Mouse (Mus musculus) stomach, postnatal 0 days (tissue): ENCODE measurements around the gene Fcgr3. TPM values are rescaled to one million over a fixed set of nuclear protein-coding genes. Genes with fewer than 3 reads are reported as not detected.
A peak's percentile ranks its signal among the peaks of the same experiment; 100 is the strongest.

Experiments used
- ATAC-seq: fragments of 200-750 bp; cut with Nextera tagmentation; 2 replicates; pipeline ENCODE4 v1.8.0; 2017; ENCODE audit not compliant: low FRiP score, low TSS enrichment
- DNase-seq: peaks from one replicate; pipeline ENCODE4 v3.0.0-alpha.2; 2016; ENCODE audit warnings: low spot score
- H3K27ac ChIP-seq: fragments of 300-500 bp; sonication (generic); replicated peaks from 2 replicates; pipeline ENCODE4 v1.5.1; 2014; ENCODE audit warnings: mild to moderate bottlenecking, control low read depth
- H3K27me3 ChIP-seq: fragments of 300-500 bp; sonication (generic); 2 replicates; pipeline ENCODE4 v1.6.1; 2014; ENCODE audit warnings: low read length; ENCODE audit not compliant: control insufficient read depth, insufficient read depth
- H3K36me3 ChIP-seq: fragments of 300-500 bp; sonication (generic); 2 replicates; pipeline ENCODE4 v1.6.1; 2014; ENCODE audit warnings: low read length, mixed read lengths; ENCODE audit not compliant: control insufficient read depth, insufficient read depth
- H3K4me1 ChIP-seq: fragments of 300-500 bp; sonication (generic); replicated peaks from 2 replicates; pipeline ENCODE4 v1.6.1; 2014; ENCODE audit warnings: antibody characterized with exemption; ENCODE audit not compliant: control insufficient read depth, insufficient read depth
- H3K4me2 ChIP-seq: fragments of 300-500 bp; sonication (generic); replicated peaks from 2 replicates; pipeline ENCODE4 v1.6.1; 2014; ENCODE audit warnings: low read depth, mild to moderate bottlenecking, control low read depth, moderate library complexity
- H3K4me3 ChIP-seq: fragments of 300-500 bp; sonication (generic); 2 replicates; pipeline ENCODE4 v1.5.1; 2014; ENCODE audit warnings: low read depth, low read length, control low read depth
- H3K9ac ChIP-seq: fragments of 300-500 bp; sonication (generic); 2 replicates; pipeline ENCODE4 v1.6.1; 2014; ENCODE audit warnings: mild to moderate bottlenecking, low read length, control low read depth, mixed read lengths
- H3K9me3 ChIP-seq: fragments of 300-500 bp; sonication (generic); 2 replicates; pipeline ENCODE4 v1.6.1; 2016; ENCODE audit warnings: low read length; ENCODE audit not compliant: control insufficient read depth
- CTCF ChIP-seq: IDR thresholded peaks from 2 replicates; pipeline ENCODE4 v1.5.1; 2016; ENCODE audit warnings: antibody characterized with exemption, low read depth, mild to moderate bottlenecking, moderate library complexity
- EP300 ChIP-seq: optimal IDR thresholded peaks from 2 replicates; pipeline ENCODE3; 2016; ENCODE audit warnings: antibody characterized with exemption
- WGBS: fragments of 180-500 bp; shearing (Covaris S2); extraction: QIAGEN DNeasy Blood & Tissue Kit; methylation state at CpG from one replicate; pipeline ENCODE4 v1.1.7; 2014; 5-methylcytosine and 5-hydroxymethylcytosine counted together
- polyA plus RNA-seq: library from polyadenylated mRNA; unstranded; fragments of >200 nt; fragmentation: Nextera tagmentation; extraction: Ambion mirVana; gene quantifications from 2 replicates; pipeline ENCODE4 v1.2.1, GENCODE M21; 2015

The Fcgr3 gene
- polyA plus RNA-seq, 1 experiment from 2014 or later = 17.9 TPM

DNA sequence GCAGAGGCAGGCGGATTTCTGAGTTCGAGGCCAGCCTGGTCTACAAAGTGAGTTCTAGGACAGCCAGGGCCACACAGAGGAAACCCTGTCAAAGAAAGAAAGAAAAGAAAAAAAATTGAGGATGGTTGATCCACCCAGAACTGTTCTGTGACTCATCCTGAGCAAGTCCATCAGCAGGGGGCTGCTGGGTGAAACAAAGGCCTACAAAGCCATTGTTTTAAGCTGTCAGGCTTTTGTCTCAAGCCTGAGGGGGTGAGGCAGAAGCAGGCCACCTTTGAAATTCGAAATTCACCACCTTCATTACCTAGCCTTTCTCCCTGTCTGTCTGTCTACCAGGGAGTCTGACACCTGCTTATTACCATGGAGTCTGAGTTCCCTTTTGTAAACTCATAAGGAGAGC, 18.2 kb downstream of the Fcgr3 start:
- no peak overlapping the region for H3K27ac ChIP-seq
- no peaks in the 10 kb centered on the region for H3K4me1 ChIP-seq
- H3K4me2 ChIP-seq = no peak overlapping the region
- ATAC-seq (no peak), DNase-seq (no peak)
- no peak overlapping the region for H3K4me3 ChIP-seq
- H3K27me3 ChIP-seq = no peaks in the 10 kb centered on the region
- H3K9ac ChIP-seq = no peak overlapping the region
- WGBS = 79% methylated on average over 3 of the region's 3 CpGs
- H3K9me3 ChIP-seq = no peaks in the 10 kb centered on the region
- no peaks in the 10 kb centered on the region for H3K36me3 ChIP-seq
- no peak for TF ChIP-seq CTCF
- no peak for TF ChIP-seq EP300

DNA sequence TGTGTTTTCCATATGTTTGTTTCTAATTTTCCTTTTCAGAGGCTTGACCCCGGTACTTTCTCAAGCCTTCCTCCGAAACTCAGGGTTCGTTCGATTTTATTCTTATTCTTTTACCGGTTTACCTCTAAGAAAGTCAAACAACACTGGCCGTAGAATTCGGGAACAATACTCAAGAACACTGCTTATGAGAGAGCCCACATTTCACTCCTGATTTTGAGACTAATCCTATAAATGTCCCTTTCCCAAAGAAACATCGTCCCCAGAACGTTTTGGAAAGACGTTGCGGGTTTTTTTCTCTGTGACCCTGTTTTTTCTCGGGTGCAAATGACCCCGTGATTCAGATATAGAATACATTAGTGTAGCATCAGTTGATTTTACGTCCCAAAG, 19.7 kb downstream of the Fcgr3 start:
- WGBS = 7% methylated on average over 14 of the region's 14 CpGs
- no peak overlapping the region for H3K9ac ChIP-seq
- DNase-seq = no peak
- no peaks in the 10 kb centered on the region for H3K36me3 ChIP-seq
- ATAC-seq = no peak
- H3K9me3 ChIP-seq = no peaks in the 10 kb centered on the region
- H3K27ac ChIP-seq = no peak overlapping the region; the same call in 1 of the 2 replicates
- H3K4me2 ChIP-seq = peak overlapping the region; percentile 51
- H3K4me3 ChIP-seq = peak overlapping the region; percentile 66
- TF ChIP-seq CTCF (no peak), EP300 (no peak)
- no peaks in the 10 kb centered on the region for H3K4me1 ChIP-seq
- no peaks in the 10 kb centered on the region for H3K27me3 ChIP-seq

DNA sequence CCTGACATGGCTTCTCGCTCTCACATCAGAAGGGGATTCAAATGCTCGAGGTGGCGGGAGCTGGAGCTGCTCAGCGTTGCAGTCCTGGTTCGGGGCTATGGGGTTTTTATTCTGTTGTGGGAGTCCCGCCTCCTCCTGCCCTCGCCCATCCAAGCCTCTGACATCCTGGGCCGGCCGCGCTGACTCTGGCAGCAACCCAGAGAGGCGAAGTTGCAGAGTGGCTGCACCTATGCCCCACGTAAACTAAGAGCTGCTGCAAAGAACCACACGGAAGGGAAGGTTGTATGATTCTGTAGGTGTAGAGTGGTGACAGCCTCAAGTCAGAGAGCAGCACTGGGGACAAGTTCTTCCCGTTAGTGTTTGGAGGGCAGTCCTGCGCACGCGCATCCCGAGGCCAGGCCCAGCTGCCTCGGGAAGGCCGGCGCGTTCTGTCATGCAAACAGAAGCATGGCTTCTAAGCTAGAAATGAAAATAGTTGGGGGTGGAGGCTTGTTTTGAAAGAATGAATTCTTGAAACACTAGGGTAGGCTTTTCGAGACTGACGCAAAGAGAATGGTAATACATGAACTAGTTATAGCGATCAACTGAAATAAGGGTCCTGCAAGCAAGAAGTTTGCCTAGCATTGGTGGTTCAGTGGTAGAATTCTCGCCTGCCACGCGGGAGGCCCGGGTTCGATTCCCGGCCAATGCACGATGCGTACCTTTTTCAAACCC, 20.2 kb downstream of the Fcgr3 start:
- H3K27ac ChIP-seq = peak overlapping the region; percentile 83

DNA sequence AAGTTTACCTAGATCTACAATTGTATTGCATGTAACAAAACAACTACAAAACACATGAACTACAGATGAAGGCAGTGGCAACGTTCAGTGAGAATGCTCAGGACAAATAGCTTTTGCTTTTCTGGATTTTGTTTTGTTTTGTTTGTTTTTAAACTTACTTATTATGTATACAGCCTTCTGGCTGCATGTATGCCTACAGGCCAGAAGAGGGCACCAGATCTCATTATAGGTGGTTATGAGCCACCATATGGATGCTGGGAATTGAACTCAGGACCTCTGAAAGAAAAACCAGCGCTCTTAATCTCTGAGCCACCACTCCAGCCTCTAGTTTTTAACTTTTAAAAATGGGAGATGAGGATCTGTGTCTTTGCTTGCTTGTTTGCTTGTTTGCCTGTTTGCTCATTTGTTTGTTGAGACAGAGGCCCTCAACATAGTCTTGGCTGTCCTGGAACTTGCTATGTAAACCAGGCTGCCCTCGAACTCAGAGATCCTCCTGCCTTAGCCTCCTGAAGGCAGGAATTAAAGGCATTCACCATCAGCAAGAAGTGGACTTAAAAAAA, 21.1 kb downstream of the Fcgr3 start:
- Histone ChIP-seq H3K36me3 (no peaks in the 10 kb centered on the region), H3K27ac (no peak overlapping the region; the same call in 1 of the 2 replicates), H3K4me3 (peak overlapping the region; percentile 66), H3K4me2 (peak overlapping the region; percentile 51), H3K4me1 (no peaks in the 10 kb centered on the region), H3K9me3 (no peaks in the 10 kb centered on the region), H3K9ac (no peak overlapping the region), H3K27me3 (no peaks in the 10 kb centered on the region)
- no peak for DNase-seq
- WGBS = 58% methylated on average over 3 of the region's 3 CpGs
- ATAC-seq = no peak
- TF ChIP-seq EP300 = no peak
- TF ChIP-seq CTCF = peak; percentile 45

More for the DNA sequence above, 20.2 kb downstream of the Fcgr3 start:
- peak; percentile 89 for DNase-seq
- Histone ChIP-seq H3K9me3 (no peaks in the 10 kb centered on the region), H3K27me3 (no peaks in the 10 kb centered on the region), H3K4me3 (peak overlapping the region; percentile 66), H3K4me2 (peak overlapping the region; percentile 51), H3K9ac (peak overlapping the region; percentile 45), H3K36me3 (no peaks in the 10 kb centered on the region), H3K4me1 (no peaks in the 10 kb centered on the region)
- no peak for TF ChIP-seq EP300
- WGBS = under 1% methylated on average over 33 of the region's 33 CpGs
- peak; percentile 93 for ATAC-seq

DNA sequence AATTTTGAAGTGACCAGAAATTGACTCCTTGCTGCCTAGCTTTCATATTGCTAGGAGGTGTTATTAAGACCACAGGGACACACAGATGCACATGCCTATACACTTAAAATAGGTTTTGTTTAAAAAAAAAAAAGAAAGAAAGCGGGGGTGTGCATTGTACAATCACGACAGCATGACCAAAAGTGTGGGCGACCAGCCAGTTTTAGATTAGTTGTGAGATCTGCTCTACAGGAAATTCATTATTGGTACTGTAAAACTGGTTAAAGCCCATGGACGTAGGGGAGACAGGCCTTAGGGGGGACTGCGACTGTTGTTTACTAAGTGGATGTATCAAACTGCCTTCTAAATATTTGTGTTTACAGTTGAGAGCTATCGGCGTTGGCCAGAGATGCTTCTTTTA, 24.9 kb downstream of the Fcgr3 start:
- Histone ChIP-seq H3K4me3 (no peak overlapping the region), H3K4me2 (no peak overlapping the region), H3K9me3 (no peaks in the 10 kb centered on the region), H3K4me1 (no peaks in the 10 kb centered on the region), H3K27ac (no peak overlapping the region), H3K36me3 (no peaks in the 10 kb centered on the region), H3K9ac (no peak overlapping the region), H3K27me3 (no peaks in the 10 kb centered on the region)
- ATAC-seq = no peak
- TF ChIP-seq CTCF = no peak
- TF ChIP-seq EP300 = no peak
- 70% methylated on average over 7 of the region's 7 CpGs for WGBS
- DNase-seq = no peak

DNA sequence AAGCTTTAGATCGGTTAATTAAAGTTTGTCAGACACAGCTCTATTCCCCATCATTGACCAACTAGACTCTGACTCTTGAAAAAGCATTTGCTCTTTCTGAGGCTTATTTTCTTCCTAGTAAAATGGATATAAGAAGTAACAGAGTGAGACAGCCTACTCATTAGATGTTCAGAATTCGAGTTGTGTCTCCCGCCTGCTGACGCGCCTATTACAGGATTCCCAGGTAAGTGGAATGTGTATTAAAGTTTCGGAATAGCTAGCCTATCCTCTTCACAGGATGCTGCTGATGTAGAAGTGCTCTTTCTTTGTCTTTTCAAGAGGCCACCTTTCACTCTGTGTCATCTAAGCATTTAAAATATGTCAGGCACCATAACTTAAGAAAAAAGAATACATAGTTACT, 25.6 kb downstream of the Fcgr3 start:
- Histone ChIP-seq H3K4me1 (no peaks in the 10 kb centered on the region), H3K4me2 (no peak overlapping the region), H3K9me3 (no peaks in the 10 kb centered on the region), H3K4me3 (no peak overlapping the region), H3K27ac (no peak overlapping the region), H3K36me3 (no peaks in the 10 kb centered on the region), H3K27me3 (no peaks in the 10 kb centered on the region), H3K9ac (no peak overlapping the region)
- WGBS = 83% methylated on average over 6 of the region's 6 CpGs
- DNase-seq (no peak), ATAC-seq (no peak)
- TF ChIP-seq EP300 = no peak
- no peak for TF ChIP-seq CTCF
